ENCODE assay signal across 8 mouse cellular contexts in the genomic region with DNA sequence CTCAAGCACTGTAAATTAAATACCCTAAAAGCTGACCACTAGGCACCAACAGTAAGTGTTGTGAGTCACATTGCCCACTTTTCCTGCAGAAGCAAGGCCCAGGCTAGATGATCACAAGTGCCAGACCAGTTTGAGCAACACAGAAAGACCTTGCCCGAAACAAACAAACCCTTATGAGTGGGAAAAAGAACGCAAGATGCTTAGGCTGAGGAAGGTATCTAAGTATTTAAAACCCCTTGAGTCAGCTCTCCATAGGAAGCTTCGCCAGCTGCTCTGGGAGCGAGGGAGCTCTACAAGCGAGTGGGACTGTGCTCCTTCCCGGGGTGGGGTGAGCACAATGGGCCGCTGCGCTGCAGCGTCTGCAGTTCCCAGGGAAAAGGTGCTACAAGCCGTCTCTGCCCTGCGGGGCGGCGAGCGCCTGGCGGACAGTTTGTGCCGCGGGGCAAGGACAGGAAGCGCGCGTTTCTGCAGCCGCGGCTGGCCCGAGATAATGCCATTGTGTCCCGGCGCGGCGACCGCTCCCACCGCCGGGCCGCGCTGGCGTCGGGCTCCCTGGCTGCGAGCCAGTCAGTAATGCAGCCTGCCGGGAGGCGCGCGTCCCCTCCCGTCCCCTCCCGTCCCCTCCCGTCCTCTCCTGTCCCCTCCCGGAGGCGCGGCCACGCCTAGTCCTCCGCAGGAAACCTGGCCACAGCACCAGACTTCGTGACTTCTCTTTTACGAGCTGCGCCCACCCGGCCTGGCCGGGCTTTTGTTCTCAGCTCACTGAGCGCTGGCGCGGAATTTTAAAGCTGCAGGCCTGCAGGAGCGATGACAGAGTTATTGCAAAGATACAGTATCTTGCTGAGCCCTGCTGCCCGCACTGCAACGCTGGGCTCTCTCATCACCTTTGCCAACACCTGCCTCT.
DNase-seq lines count a peak whose midpoint lies in the region; ATAC-seq and TF ChIP-seq lines count a peak whose summit lies in the region.

No protein-coding gene starts in this region.

- no peak for TF ChIP-seq CTCF in embryonic fibroblast, embryonic 13.5 days (IDR thresholded peaks at IDR 0.05; ENCODE audit: borderline replicate concordance, insufficient read depth, low read length)
- 0 out of 2 replicates have a peak, but pooled peaks have one; percentile 17 for TF ChIP-seq CTCF in midbrain, postnatal 0 days (IDR thresholded peaks at IDR 0.05)

- peak overlapping the region; percentile 73 for H3K9ac ChIP-seq in heart, embryonic 12.5 days
- H3K9ac ChIP-seq in kidney, embryonic 16.5 days (replicated peaks; ENCODE audit: low read length) = peak overlapping the region; percentile 71
- peak overlapping the region; percentile 83 for H3K9ac ChIP-seq in midbrain, postnatal 0 days (replicated peaks; ENCODE audit: low read length, poor library complexity, severe bottlenecking)

- TF ChIP-seq POLR2A in embryonic fibroblast, embryonic 13.5 days (IDR thresholded peaks at IDR 0.05; ENCODE audit: low read depth, low read length) = no peak

- 1% methylated on average over 44 of the region's 58 CpGs for WGBS in heart, embryonic 12.5 days
- WGBS in kidney, embryonic 16.5 days = under 1% methylated on average over 58 of the region's 58 CpGs
- under 1% methylated on average over 43 of the region's 58 CpGs for WGBS in midbrain, postnatal 0 days

- ATAC-seq in heart, embryonic 12.5 days (ENCODE audit: insufficient number of reproducible peaks, low FRiP score) = peak; percentile 95
- ATAC-seq in kidney, embryonic 16.5 days (ENCODE audit: low FRiP score, low TSS enrichment) = peak; percentile 97
- peak; percentile 89 for ATAC-seq in midbrain, postnatal 0 days (ENCODE audit: low FRiP score)

- H3K4me3 ChIP-seq in embryonic fibroblast, embryonic 13.5 days (ENCODE audit: insufficient read depth, low read length) = peak overlapping the region; percentile 45
- H3K4me3 ChIP-seq in heart, embryonic 12.5 days = peak overlapping the region; percentile 61
- peak overlapping the region; percentile 56 for H3K4me3 ChIP-seq in kidney, embryonic 16.5 days (ENCODE audit: low read length)
- H3K4me3 ChIP-seq in midbrain, postnatal 0 days (ENCODE audit: low read depth, low read length) = peak overlapping the region; percentile 54

- H3K9me3 ChIP-seq in heart, embryonic 12.5 days (replicated peaks) = peaks cover 5% of the 10 kb centered on the region
- 0 out of 2 replicates have a peak, but pooled peaks cover 4% of the 10 kb centered on the region for H3K9me3 ChIP-seq in kidney, embryonic 16.5 days (ENCODE audit: low read length)
- no peaks in the 10 kb centered on the region for H3K9me3 ChIP-seq in midbrain, postnatal 0 days (ENCODE audit: low read length)

- H3K27ac ChIP-seq in embryonic fibroblast, embryonic 13.5 days (ENCODE audit: insufficient read depth, low read length) = no peak overlapping the region
- peak overlapping the region; percentile 67 for H3K27ac ChIP-seq in heart, embryonic 12.5 days (ENCODE audit: poor library complexity, severe bottlenecking)
- H3K27ac ChIP-seq in kidney, embryonic 16.5 days (ENCODE audit: low read length) = peak overlapping the region; percentile 86
- peak overlapping the region; percentile 65 for H3K27ac ChIP-seq in midbrain, postnatal 0 days (ENCODE audit: low read depth, low read length)

- H3K4me1 ChIP-seq in embryonic fibroblast, embryonic 13.5 days (ENCODE audit: control insufficient read depth, insufficient read depth, low read length) = no peaks in the 10 kb centered on the region
- H3K4me1 ChIP-seq in heart, embryonic 12.5 days (replicated peaks) = no peaks in the 10 kb centered on the region; the same call in 1 of the 2 replicates
- H3K4me1 ChIP-seq in kidney, embryonic 16.5 days (ENCODE audit: insufficient read depth, low read length) = 0 out of 2 replicates have a peak, but pooled peaks cover 5% of the 10 kb centered on the region
- H3K4me1 ChIP-seq in midbrain, postnatal 0 days (ENCODE audit: insufficient read depth, low read length) = no peaks in the 10 kb centered on the region

- H3K4me2 ChIP-seq in heart, embryonic 12.5 days = peak overlapping the region; percentile 86
- H3K4me2 ChIP-seq in kidney, embryonic 16.5 days (replicated peaks; ENCODE audit: low read depth, low read length) = peak overlapping the region; percentile 75
- H3K4me2 ChIP-seq in midbrain, postnatal 0 days (ENCODE audit: low read depth, low read length, poor library complexity, severe bottlenecking) = peak overlapping the region; percentile 55

- peak; percentile 8 to 10 for DNase-seq in spleen, postnatal 36 days (ENCODE audit: low spot score in 2 of 2)
- DNase-seq in spleen, adult 12 weeks (ENCODE audit: low spot score) = no peak
- peak; percentile 64 for DNase-seq in liver
- peak; percentile 84 for DNase-seq in midbrain, postnatal 0 days (ENCODE audit: low spot score)
- peak; percentile 62 for DNase-seq in testis, postnatal 10 days (ENCODE audit: low spot score)

- H3K36me3 ChIP-seq in heart, embryonic 12.5 days = no peaks in the 10 kb centered on the region
- H3K36me3 ChIP-seq in kidney, embryonic 16.5 days (ENCODE audit: insufficient read depth, low read length) = no peaks in the 10 kb centered on the region
- H3K36me3 ChIP-seq in midbrain, postnatal 0 days (ENCODE audit: insufficient read depth, low read length) = no peaks in the 10 kb centered on the region

- peaks cover 8% of the 10 kb centered on the region; the same call in 1 of the 2 replicates for H3K27me3 ChIP-seq in heart, embryonic 12.5 days (replicated peaks)
- H3K27me3 ChIP-seq in kidney, embryonic 16.5 days (ENCODE audit: insufficient read depth, low read length) = no peaks in the 10 kb centered on the region
- no peaks in the 10 kb centered on the region for H3K27me3 ChIP-seq in midbrain, postnatal 0 days (ENCODE audit: insufficient read depth, low read length)
